Mouse (Mus musculus) effector memory CD4-positive, alpha-beta T cell, adult 7 months (primary cell): ENCODE measurements around the gene Ssxb3. TPM values are rescaled to one million over a fixed set of nuclear protein-coding genes. Genes with fewer than 3 reads are reported as not detected.

Experiments
- polyA plus RNA-seq: library from polyadenylated mRNA; unstranded; fragments of 100-300 nt; shearing (Covaris generic); gene quantifications from one replicate; pipeline ENCODE4 v1.2.1, GENCODE M21; 2017

The Ssxb3 gene
- not detected for polyA plus RNA-seq

GRCm38 (mm10) chrX:8591716-8592115 is at the start of gene Ssxb3:
Gene Ssxb3, minus strand, starts transcription at chrX:8591816.

GRCm38 (mm10) chrX:8548155-8548554 is 43.5 kb downstream of the Ssxb3 start, which contains the start of gene Ssxb6:
Gene Ssxb6, minus strand, starts transcription at chrX:8548255.

Other genes with a start within 250 kb of the Ssxb3 start
- gene Ssxb9, start 224.8 kb downstream of the Ssxb3 start, polyA plus RNA-seq, result not detected
- not detected for gene Ssxb1, start 178.5 kb downstream of the Ssxb3 start, polyA plus RNA-seq
- not detected for gene Ssxb2, start 130.1 kb downstream of the Ssxb3 start, polyA plus RNA-seq
- not detected for gene Gm14459, start 66.9 kb downstream of the Ssxb3 start, polyA plus RNA-seq
- gene Ssxb6, start 43.6 kb downstream of the Ssxb3 start, polyA plus RNA-seq, result not detected
- gene Ssxb8, start 99.0 kb upstream of the Ssxb3 start, polyA plus RNA-seq, result not detected
- not detected for gene Ssx9, start 156.6 kb upstream of the Ssxb3 start, polyA plus RNA-seq
- gene Ssxb5, start 211.9 kb upstream of the Ssxb3 start, polyA plus RNA-seq, result not detected